Mouse (Mus musculus) kidney, postnatal 4 days (tissue): Measurements from ENCODE around the gene Uspl1.

Experiments used
- DNase-seq, 2 experiments: peaks; one replicate each; pipeline ENCODE4 v3.0.0; 2021; ENCODE audit warnings: mixed read lengths in 2 of 2

Uspl1 gene

DNA sequence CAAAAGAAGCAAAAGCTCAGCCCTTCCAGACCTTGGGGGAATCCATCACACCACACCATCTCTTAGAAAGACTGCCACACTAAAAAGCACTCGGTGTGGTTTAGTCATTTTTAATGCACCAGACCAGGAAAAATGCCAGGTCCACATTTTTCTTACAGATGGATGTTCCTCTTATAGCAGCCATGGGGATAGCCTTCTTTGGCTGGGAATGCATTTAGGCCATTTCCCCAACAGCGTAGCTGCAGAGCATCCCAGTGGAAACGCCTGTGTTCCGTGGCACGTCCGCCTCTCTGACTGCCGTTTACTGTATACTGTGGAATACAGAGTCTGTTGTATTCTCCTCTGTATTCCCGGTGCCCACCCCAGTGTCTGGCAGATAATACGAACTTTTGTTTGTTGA lies 15.3 kb upstream of the Uspl1 start:
- DNase-seq, result no peak

DNA sequence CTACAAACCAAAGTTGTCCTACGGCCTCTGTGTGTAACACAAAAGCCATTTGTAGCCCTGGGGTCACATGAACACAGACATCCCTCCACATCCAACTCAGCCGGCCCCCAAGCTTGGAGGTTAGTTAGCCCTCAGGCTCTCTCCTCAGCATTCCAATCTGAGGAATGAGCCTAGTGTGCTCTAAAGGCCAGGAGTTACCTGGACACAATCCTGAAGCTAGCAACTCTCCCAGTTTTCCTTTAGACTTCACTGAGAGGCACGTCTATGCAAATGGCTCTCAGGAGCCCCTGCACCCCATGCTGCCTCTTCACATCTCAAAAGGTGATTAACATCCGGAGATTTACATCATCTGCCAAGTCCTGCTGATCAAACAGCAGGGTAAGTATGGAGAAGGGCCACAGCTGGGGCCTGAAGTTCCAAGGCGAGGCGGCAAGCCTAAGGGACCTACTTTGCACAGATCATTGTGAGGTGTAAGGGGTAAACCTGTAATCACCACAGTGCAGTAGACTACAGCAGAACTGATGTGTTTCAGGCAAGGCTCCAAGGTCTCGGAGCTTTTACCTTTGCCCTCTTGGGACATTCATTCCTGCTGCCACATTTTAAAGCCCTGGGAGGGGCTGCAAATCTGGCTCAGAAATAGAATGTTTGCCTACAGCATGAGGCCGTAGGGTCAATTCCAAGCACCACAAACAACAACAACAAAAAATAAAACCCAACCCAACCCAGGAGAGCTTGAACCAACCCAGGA lies 13.1 kb upstream of the Uspl1 start:
- DNase-seq, result no peak

GRCm38 (mm10) chr5:149172246-149172645 lies 11.9 kb upstream of the Uspl1 start:
- no peak for DNase-seq

- DNase-seq, result no peak
These were observed 9.6 kb upstream of the Uspl1 start for GRCm38 (mm10) chr5:149174527-149174926.

DNA sequence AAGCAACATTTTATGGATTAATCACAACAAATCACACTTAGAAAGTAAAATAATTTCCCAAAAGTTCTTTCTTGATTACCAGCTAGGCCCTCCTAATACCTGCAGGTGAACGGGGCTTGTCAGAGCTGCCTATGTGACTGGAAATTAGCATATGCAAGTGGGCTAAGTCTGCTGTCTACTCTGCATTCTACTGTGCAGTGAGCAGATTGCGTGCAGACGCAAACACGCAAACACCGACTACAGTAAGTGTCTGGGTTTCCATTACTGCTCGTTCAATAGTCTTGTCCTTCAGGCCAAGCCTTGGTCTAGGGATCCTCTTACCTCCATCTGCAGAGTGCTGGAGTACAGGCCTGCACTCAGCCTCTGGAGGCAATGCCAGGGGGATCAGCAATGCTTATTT lies 8.4 kb upstream of the Uspl1 start:
- no peak for DNase-seq

DNA sequence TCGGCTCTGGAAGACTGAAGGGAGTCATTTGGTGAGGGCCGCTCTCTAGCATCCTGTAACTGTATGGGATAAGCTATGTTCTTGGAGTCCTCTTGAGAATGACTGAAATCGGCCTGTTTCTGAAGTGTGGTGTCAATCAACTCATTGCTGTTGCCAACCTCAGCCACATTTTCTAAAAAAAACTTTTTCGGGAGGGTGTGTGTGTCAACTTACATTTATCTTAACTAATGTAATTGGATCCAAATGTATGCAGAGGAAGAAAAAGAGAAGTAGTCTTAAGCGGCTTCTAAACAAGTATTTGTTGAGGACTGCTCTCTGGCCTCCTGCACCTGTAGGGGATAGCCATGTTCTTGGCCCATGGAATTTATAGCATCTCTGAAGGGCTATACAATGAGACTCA lies 6.1 kb upstream of the Uspl1 start:
- no peak for DNase-seq

- DNase-seq, result no peak
These were observed 4.3 kb upstream of the Uspl1 start for GRCm38 (mm10) chr5:149179826-149180225.

DNA sequence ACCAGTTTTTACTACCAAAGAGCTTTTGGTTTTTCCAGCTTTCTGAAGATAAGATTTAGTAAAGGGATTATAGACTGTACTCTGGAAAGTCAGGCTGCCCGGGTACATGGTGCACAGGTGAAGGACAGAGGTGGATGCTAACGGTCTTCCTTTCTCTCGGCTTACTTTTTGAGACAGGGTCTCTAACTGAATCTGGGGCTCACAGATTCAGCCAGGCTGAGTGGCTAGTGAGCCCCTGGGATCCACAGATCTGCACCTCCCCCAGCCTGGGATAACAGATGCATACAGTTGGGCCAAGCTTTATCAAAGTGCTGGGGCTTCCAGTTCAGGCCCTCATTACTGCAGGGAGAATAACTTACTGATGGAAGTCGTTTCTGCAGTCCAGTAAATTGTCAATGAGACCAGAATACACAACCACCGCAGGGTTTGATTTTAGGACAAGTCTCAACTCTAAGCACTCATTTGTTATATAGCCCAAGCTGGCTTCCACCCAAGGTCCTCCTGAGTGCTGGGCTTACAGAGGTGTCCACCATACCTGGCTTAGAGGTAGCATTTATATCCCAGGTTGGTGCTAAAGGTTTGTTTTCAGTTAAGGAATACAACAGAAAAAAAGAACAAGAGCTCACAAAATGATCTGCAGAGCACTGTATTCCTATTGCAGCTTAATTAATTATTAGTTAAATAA lies 1.8 kb upstream of the Uspl1 start:
- DNase-seq, result no peak

DNA sequence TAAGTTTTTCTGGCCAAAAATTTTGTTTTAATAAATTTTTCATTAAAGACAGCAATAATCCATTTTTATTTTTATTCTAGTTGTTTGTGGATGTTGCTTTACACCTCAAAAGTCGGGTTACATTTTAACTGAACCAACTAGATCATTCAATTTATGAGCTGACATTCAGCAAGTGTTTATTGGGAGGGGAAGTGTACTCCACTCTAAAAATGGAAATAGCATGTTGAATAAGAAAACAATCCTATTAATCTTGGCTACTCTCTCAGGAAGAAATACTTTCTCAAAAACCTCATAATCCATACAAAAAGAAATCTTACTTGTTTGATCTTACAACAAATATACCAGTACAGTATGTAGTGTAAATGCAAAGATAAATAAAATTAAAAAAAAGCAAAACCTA lies 1.0 kb upstream of the Uspl1 start:
- no peak for DNase-seq

DNA sequence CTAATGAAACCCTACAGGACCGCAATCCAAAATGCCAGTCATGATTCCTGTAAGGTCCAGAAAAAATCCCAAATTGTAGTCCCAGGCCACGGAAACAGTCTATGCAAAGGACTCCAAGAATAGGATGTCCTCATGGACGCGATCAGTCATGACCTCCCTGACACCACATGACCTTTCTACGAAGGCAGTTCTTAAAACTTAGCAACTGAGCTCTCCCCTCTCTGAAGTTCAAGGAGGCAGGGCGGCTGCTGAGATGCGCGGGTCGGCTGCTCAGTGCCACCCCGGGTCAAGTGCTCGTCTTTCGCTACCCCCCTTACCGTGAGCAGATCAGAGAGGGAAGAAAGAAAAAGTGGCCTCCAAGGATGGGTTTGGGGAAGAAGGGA lies 438 bp upstream of the Uspl1 start:
- no peak for DNase-seq

DNA sequence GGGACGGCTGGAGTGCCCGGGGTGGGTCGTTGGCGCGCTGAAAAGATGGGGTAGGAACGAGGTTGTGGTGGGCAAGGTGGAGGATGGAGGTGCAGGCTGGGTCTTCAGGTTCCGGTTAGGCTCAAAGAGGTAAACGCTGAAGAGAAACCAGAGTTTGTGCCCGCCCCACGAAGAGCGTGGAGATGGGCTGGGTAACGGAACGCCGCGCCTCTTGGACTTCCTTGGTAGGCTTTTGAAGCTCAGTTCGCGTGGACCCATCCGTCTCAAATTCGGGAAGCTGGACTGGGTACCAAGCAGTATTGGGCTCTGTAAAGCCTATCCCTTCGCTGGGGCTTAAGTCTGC lies 665 bp downstream of the Uspl1 start:
- DNase-seq, result peak; percentile 58 to 70

DNA sequence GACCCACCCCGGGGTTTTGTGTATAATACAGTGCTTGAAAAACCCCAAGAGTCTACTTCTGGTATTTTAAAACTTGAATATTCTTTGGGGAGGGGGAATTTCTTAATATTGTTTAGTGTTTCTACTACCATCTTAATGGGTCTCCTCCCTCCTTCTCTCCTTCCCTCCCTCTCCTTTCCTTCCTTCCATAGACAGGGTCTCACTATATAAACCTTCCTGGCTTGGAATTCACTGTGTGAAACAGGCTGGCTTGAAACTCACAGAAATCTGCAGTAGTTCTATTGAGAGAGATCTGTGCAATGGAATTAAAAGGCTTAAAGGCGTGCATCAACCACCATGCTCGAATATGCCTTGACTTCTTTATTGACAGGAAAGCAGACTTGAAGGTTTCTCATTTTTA lies 1.7 kb downstream of the Uspl1 start:
- DNase-seq, result no peak

- DNase-seq, result no peak
These were observed 6.0 kb downstream of the Uspl1 start for GRCm38 (mm10) chr5:149190160-149190559.

- DNase-seq, result no peak
These were observed 12.5 kb downstream of the Uspl1 start for GRCm38 (mm10) chr5:149196611-149197010.

DNA sequence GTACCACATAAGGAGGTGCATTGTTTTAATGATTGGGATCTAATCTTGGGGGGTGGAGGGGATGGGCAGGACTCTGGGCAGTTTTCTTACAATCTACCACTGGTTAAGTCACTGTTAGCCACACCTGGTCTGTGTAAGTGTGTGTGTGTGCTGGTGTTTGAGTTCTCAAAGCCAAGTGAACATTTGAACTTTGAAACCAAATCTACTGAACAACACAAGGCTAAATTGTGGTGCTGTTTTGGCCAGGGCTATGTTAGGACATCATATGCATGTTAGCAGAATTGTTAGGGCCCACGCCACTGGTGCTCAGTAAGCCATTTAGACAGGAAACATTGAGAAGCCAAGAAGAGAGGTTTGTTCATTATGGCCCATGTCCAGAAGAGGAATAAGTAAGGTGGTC lies 14.6 kb downstream of the Uspl1 start:
- DNase-seq, result no peak

DNA sequence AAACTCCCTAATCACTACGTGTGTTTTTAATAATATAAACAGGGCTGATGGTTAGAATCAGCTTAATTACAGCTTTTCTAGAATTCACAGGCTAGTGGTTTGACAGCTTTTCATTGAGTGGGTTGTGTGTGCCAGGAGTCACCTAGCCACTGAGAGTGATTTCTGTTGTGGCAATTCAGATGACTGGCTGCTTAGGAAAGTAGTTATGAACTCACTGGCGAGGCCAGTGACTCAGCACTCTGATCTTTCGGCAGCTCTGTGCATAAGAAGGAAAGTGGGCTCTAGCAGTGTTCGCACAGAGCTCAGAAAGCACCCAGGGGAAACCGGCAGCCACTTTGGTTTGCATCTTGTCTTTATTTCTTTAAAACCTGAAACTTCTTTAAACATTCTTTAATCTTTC lies 18.8 kb downstream of the Uspl1 start:
- DNase-seq, result no peak

- DNase-seq, result no peak
These were observed 19.7 kb downstream of the Uspl1 start for GRCm38 (mm10) chr5:149203796-149204375.

- DNase-seq, result no peak
These were observed 20.7 kb downstream of the Uspl1 start for GRCm38 (mm10) chr5:149204822-149205221.

DNA sequence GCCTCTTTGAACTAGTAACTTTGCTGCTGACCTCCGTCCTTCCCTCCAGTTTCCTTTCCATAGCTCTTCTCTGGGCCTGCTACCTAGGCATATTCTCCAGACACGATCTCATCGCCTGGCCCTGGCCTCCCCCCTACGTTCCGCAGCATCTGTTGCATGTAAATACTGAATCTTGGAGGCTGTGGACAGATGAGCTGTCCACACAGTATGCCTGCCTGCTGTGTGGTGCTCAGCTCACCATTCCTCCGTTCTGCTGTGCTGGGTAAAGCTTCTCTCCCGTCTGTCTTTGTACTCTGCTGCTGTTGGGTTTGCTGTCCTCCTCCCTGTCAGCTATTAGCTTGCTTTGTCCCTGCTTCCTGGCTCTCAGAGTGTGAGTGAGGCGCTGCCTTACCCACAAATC lies 21.1 kb downstream of the Uspl1 start:
- DNase-seq, result no peak

DNA sequence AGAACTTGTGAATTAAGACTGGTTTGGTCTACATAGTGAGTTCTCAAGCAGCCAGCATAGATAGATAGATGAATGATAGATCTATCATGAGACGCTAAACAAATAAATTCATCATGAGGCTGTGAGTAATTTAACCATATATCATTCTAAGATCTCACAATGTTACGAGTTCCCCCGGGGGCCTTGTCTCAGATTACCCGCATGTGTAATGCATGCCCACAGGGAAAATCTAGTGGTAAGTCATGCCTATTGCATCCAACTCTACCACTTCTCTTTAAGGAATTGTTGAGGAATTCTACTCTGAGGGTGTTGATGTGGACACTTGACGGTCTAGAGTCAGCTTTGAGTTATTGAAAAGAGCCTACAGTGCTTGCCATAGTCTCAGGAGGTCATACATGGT lies 22.1 kb downstream of the Uspl1 start:
- DNase-seq, result no peak

- no peak for DNase-seq
These were observed 23.5 kb downstream of the Uspl1 start for GRCm38 (mm10) chr5:149207661-149208060.

DNA sequence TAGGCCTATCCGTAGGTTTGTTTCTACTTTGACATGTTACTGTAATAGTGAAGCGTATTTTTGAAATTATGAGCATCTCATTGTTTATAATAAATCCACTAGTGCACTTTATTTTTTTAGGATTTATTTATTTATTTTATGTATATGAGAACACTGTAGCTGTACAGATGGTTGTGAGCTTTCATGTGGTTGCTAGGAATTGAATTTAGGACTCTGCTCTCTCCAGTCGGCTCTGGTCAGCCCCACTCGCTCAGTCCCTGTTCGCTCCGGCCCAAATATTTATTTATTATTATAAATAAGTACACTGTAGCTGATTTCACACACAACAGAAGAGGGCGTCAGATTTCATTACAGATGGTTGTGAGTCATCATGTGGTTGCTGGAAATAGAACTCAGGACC lies 24.6 kb downstream of the Uspl1 start:
- DNase-seq, result no peak

DNA sequence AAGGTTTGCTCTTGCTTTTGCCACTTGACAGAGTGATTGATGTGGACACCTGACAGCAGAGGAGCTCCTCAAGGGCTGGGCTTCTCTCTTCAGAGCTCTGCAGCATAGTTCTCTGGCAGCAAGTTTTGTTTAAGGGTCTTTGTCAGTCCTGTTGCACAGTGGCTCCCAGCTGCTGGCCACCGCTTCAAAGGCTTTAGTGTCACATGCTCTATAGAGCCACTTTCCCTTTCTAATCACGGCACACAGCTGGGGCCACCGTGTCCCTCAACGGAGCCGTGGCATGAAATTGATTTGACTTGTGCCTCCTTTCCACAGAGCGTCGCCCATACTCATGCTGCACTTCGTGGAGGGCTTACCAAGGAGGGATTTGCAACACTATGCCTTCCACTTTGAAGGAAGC lies 25.2 kb downstream of the Uspl1 start:
- DNase-seq, result no peak

- no peak for DNase-seq
These were observed 26.9 kb downstream of the Uspl1 start for GRCm38 (mm10) chr5:149211041-149211440.

GRCm38 (mm10) chr5:149212806-149213205 lies 28.7 kb downstream of the Uspl1 start:
- DNase-seq, result no peak
